Mouse (Mus musculus) left cerebral cortex, postnatal 25 days (tissue): Measurements from ENCODE around the gene Gabarap. TPM values are rescaled to one million over a fixed set of nuclear protein-coding genes. Genes with fewer than 3 reads are reported as not detected.
"Not testable (repeated sequence)": the region's sequence is repeated elsewhere in the genome, so short reads cannot be mapped to it uniquely, and the experiment has no call there.

ENCODE experiments used
- DNase-seq, 2 experiments: peaks; one replicate each; pipeline ENCODE4 v3.0.0; 2022; ENCODE audit warnings: low spot score in 2 of 2, mixed read lengths in 1 of 2
- intact Hi-C: fragments of 180-260 bp; cut with DNase I; formaldehyde crosslinking; loops from one replicate; pipeline ENCODE4 v1.15.1; 2025
- total RNA-seq, 2 experiments: library from RNA; stranded (reverse); gene quantifications; 2 replicates each; pipeline ENCODE4 v1.2.3; 2021

Gabarap gene
- total RNA-seq, 2 experiments from 2014 or later, result 217 to 218 TPM

DNA sequence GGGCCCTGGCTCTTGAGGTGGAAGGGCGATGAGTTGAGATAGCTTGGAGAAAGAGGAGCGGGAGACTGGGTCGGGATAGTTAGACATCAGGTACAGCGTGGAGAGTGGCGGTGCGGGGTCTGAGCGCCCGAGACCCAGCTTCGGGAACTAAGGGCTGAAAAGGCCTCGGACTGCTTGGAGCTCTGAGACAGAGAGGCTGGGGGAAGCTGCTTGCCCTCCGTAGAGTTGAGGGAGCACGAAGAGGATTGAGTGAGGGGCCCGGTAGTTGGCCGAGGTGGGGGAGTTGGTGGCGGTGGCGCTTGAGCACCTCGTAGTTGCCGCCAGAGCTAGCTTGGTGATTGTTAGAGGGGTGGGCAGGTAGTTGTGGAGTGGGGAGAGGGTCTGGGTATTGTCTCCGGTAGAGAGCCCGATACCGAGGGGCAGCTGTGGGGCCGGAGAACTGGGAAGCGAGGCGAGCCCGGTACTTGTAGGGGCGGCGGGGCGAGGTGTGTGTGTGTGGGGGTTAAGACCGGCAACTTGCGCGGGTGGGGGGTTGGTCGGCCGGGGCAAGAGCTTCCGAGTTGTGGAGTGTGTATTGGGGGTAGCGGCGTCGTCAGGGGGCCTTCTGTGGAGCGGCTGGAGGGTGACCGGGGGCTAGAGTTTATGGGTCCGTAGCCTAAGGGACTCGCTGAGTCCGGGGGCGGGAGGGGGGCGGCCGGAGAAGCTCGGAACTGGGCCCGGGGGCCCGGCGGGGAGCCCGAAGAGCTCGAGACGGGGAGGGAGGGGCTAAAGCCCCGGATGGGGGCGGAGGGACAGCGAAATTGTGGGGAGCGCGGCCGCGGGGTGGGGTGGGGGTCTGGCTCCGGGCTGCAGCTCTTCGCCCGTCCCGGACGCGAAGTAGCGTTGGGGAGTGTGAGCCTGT, 5.5 kb downstream of the Gabarap start:
- intact Hi-C loops, result no loop called here
- no peak for DNase-seq

DNA sequence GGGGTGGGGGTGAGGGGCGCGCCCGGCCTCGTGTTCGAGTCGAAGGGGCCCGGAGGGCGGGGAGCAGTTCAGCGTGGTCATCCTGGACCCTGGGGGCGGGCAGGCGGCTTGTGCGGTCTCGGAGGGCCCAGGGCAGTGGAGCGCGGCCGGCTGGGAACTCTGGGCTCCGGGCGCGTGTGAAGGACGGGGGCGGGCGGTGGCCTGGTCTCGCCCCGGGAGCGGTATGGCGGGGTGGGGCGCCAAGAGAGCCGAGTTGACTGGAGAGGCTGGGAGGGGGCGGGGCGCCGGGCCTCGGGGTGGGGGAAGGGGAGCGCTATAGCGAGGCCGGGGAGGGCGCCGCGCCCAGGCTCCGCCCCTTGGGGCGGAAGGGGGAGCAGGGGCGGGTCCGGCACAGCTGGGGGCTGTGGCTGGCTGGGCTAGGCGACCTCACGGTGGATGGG, 6.1 kb downstream of the Gabarap start:
- intact Hi-C loops, result no loop called here
- peak; percentile 68 to 71 for DNase-seq

DNA sequence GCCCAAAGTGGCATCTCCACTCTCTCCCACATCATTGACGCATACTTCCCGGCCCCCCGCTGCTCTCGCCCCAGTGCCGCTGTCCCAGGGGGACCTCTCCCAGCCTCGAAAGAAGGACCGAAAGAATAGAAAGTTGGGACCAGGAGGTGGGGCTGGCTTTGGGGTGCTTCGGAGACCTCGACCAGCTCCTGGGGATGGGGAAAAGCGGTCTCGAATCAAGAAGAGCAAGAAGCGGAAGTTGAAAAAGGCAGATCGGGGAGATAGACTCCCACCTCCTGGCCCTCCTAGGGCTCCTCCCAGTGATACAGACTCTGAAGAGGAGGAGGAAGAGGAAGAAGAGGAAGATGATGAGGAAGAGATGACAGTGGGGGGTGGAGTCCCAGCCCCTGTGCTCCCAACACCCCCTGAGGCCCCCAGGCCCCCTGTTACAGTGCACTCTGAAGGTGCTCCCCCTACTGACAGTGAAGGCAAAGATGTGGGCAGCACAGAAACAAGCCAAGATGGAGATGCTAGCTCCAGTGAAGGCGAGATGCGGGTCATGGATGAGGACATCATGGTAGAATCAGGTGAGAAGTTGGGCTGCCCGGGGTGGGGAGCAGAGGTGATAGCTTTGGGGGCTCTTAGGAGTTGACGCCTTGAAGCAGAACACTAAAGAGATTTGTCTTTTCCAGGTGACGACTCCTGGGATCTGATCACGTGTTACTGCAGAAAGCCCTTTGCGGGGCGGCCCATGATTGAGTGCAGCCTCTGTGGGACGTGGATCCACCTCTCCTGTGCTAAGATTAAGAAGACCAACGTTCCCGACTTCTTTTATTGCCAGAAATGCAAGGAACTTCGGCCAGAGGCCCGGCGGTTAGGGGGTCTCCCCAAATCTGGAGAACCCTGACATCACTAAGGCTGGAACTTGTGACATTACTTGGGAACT, 7.9 kb downstream of the Gabarap start:
- no peak for DNase-seq
- intact Hi-C loops, result no loop called here

DNA sequence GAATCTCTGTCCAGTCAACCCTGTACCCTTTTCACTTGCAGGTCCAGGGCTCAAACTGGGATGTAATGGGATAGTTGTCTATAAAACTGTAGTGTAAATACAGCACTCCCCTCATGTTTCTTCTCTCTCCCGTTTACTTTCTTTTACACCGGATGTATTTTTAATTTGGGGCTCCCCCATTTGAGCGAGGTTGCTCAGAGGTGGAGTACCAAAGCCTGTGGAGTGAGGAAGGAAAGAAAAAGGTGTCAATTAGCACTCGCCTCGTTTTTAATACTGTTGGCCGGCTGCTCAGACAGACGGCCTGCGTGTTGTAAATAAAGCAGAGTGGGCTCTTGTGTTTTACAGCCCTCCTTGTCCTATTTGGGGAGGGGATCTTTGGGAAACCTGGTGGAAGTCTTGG, 8.7 kb downstream of the Gabarap start:
- no peak for DNase-seq
- intact Hi-C loops, result loop anchor here (1.0 to 5.0 kb wide), 2 partner anchors 22 to 213 kb away; partner anchors contain the start of gene Slc16a11

DNA sequence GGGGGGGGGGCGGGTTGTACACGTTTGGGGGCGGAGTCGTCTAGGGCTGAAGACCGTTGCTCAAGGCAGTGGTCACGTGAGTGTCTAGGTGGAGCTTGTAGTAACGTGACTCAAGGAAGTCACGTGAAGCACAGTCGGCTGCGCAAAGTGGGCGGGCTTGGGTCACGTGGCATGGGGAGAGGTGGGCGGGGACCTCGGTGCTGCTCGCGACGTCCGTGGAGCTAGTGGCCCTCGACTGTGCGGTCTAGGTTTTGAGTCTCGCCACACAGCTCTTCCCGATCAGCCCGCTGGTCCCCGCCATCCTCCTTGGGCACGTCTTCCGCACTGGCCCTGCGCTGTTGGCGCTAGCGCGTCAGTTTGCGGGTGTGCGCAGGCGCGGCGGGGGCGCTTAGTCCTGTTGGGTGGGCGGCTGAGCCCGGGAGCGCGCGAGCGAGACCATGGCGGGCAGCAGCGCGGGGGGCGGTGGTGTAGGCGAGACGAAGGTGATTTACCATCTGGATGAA, 9.5 kb downstream of the Gabarap start, which contains the start of gene Dvl2:
Gene Dvl2 (plus strand): TSS at position 200 of the 503 bp plus-strand sequence.
- DNase-seq, result peak; percentile 92 to 96
- intact Hi-C loops, result loop anchor here (1.0 to 5.0 kb wide), 2 partner anchors 21 to 212 kb away; partner anchors contain the start of gene Slc16a11

DNA sequence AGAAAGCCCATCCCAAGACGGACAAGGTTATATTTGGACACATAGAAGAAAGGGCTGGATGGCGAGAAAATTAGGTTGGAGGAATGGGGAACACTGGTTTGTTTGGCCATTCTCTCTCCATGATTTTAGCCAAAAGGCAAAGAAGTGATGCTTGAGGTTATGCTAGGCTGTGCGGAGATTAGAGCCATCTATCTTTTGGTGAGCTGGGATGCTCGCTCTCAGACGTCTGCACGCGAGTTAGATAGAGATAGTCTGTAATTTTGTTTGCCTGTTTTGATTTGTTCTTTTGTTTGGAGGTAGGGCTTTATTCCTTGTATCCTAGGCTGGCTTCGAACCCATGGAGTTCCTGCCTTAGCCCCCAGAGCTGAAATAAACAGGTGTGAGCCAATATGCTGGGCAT, 10.2 kb downstream of the Gabarap start:
- DNase-seq, result no peak
- intact Hi-C loops, result loop anchor here (5.0 kb wide), 1 partner anchor 211 kb away; the partner anchor contains the start of gene Slc16a11

DNA sequence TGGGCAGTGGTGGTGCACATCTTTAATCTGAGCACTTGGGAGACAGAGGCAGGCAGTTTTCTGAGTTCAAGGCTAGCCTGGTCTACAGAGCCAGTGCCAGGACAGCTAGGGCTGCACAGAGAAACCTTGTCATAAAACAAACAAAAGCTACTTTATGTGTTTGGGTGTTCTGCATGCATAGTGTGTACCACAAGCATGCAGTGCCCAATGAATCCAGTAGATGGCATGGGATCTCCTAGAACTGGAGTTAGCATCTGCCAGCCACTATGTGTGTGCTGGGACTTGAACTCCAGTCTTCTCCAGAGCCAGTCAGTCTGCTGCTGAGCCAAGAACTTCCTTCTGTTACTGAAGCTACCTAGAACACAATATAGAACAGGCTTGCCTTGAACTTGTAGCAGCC, 10.9 kb downstream of the Gabarap start:
- no peak for DNase-seq
- intact Hi-C loops, result loop anchor here (5.0 kb wide), 1 partner anchor 210 kb away; the partner anchor contains the start of gene Slc16a11

DNA sequence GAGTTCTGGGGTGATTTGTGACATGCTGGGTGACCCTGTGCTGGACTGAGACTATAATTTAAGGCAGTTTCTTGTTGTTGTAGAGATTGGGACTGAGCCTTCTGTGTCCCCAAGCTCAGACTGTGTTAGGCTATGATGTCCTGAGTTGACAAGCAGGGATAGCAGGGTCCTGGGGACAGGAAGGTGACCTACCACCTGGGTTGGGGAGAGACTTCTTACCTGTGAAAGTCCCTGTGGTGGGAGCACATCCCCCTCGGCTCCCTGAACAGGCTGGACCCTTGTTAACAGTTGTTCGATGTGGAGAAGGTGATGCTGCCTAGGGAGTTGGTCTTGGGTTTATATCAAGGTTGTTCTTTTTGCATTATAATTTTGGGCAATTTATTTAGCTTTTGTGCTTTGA, 11.5 kb downstream of the Gabarap start:
- DNase-seq, result no peak
- intact Hi-C loops, result loop anchor here (5.0 kb wide), 1 partner anchor 210 kb away; the partner anchor contains the start of gene Slc16a11

DNA sequence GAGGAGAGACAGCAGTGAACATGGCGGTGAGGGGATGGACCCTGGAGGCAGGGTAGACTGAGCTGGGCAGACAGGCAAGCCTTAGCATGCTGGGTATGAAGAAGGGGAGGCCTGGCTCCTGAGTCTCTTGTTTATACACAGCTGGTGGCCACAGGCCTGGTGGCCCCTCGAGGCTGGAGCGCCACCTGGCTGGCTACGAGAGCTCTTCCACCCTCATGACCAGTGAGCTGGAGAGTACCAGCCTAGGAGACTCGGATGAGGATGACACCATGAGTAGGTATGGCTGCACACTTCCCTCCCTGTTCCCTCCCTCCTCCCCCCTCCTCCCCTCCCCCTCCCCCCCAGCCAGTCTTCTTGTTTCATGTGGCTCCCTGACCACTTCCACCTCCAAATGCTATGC, 14.6 kb downstream of the Gabarap start:
- intact Hi-C loops, result no loop called here
- no peak for DNase-seq

DNA sequence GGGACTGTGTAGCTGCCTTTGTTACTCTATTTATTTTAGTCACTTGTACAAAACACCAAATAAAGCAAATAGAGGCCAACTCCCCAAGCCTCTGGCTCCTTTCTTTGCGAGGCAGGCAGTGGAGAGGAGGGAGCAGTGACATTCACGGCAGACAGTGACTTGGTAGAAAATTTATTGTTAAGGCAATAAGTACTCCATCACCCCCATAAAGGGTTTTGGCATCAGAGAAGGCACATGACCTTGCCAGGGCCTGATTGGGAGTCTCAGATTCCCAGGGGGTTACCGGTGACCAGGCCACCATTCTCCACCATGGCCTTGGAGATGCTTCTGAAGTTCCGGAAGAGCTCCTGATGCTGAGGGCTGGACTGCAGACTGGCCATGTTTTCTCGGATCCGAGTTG, 19.1 kb downstream of the Gabarap start:
- no peak for DNase-seq
- intact Hi-C loops, result no loop called here

DNA sequence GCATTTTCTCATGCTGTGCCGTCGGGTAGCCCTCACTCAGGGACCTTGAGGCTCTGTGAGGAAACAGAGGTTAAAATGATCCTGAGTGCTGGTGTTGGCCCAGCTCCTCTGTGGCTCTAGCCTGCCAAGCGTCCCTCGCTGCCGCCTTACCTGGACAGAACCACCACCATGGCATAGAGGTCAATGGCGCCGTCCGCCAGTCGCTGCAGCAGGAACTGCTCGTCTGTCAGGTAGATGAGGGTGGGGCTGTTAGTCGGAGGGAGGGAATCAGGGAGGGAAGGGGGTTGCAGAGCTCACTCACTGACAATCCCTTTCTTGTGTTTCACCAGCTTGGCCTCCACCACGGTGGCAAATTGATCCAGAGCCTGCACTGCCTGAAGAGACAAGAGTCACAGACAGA, 19.6 kb downstream of the Gabarap start:
- intact Hi-C loops, result no loop called here
- no peak for DNase-seq

DNA sequence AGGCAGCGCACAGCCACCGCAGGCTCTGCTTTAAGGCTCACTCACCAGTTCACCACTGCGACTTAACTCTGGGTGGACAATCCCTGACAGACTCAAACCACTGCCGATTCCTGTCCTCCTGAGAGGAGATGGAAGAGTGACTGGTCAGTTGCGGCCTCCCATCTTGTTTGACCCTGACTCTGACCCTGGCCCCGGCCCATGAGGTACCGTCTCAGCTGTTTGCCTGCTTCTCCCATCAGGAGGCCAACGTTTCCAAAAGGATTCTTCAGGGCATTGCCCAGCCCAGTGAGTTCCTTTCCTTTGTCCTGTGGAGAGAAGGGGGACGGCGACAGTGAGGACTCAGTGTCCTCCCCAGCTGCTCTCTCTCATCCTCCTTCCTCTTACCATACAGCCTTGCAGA, 20.0 kb downstream of the Gabarap start:
- DNase-seq, result no peak
- intact Hi-C loops, result no loop called here

DNA sequence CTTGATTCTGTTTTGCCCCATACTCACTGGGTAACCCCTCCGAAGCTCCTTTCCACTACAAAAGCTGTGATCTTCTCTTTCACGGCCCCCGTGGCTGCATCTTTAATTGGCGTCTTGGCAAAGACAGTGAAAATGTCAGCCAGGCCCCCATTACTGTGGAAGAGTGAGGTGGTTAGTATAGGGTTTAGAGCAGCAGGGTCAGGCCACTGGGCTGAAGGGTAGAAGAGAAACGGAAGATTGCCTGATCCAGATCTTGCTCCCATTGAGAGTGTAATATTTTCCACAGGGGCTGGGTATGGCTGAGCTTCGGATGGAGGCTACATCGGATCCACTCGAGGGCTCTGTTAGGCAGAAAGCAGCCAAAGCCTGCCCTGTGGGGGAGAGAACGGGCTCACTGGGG, 22.0 kb downstream of the Gabarap start:
- DNase-seq, result no peak
- intact Hi-C loops, result no loop called here

DNA sequence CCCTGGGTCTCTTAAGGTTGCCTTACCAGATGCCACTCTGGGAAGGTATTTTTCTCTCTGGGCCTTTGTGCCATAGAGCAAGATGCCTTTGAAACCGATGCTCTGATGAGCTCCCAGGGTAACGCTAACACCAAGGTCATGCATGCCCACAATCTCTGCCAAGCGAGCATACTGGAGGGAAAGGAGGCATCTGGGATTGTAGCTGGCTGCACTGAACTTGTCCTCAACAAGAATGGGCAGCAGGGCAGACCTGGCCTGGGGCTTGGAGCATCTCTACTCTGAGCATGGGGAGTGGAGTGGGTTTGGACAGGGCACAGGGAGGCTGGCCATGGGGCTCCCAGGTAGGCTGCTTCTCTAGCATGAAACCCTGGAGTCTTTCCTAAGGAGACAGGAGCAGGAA, 22.5 kb downstream of the Gabarap start:
- intact Hi-C loops, result no loop called here

DNA sequence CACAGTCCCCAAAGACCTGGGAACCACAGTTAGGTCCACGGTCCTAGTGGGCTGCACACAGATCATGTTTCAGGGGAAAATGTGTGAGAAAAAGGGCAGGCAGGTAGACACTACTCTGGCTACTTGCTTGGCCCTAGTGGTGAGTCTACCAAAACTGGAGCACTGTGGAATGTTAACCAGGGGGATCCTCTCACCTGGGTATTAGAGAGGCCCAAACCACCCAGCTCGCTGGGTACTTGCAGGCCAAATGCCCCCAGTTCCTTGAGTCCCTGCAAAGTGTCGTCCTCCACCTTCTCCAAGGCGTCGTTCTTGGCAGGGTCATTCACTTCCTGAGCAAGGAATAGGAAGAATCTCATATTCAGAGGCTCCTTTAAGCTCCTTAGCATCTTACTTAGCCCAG, 23.1 kb downstream of the Gabarap start:
- intact Hi-C loops, result no loop called here
- DNase-seq, result no peak

More for the DNA sequence above, 22.5 kb downstream of the Gabarap start:
- no peak for DNase-seq

DNA sequence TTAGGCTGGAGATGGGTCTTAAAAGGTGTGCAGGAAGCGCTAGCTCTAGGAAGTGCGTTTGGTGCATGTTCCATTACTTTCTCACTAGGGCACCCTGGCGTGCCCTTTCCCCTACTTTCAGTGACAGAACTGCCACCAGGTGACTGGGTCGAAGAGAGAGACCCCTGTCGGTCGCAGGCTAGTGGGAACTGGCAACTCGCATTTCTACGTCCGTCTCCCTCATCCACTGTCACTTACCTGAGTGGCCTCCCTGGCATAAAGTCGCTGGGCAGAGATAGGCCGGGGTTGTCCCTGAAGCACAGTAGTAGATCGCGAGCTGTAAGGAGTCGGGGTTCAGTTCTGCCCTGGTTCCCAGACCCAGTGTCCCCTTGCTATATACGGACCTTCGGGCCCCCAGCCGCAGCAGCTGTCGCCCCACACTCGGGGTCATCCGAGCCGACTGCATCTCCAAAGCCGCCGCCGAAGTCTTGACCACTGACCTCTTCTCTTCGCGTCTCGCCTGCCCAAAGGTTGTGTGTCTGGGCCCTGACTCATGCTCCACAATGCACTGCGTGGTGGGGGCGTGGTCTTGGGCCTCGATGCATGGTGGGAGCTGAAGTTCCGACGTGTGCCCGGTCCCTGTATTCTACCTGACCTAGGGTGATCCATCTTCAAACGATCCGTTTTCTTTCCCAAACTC, 24.1 kb downstream of the Gabarap start, which contains the start of gene Acadvl:
Gene Acadvl (minus strand): TSS at position 532 of the 679 bp plus-strand sequence.
- peak; percentile 89 to 93 for DNase-seq
- intact Hi-C loops, result no loop called here

DNA sequence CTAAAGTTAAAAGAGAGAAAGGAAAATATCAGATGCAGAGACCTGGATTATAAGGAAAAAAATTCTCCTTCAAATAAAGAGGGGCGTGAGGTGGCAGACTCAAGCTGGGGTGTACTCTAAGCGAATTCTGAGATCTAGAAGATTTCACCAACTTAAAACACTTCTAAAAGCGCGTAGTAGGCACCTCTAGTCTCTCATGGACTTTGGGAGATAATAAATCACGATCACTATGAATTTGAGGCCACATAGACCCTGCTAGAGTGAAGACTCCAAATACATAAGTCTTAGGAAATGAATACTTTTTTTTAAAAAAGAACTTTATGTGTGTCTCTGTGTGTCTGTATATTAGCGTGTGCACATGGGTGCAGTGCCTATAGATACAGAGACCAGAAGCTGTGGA, 24.7 kb downstream of the Gabarap start:
- DNase-seq, result no peak
- intact Hi-C loops, result no loop called here

DNA sequence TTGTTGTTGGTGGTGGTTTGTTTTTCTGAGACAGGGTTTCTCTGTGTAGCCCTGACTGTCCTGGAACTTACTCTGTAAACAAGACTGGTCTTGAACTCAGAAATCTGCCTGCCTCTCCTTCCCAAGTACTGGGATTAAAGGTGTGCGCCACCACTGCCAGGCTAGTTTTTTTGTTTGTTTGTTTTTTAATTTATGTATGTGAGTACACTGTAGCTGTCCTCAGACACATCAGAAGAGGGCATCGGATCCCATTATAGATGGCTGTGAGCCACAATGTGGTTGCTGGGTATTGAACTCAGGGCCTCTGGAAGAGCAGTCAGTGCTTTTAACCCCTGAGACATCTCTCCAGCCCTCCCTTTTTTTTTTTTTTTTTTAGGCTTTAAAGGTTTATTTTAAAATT, 25.2 kb downstream of the Gabarap start:
- intact Hi-C loops, DNase-seq: not testable (repeated sequence)

DNA sequence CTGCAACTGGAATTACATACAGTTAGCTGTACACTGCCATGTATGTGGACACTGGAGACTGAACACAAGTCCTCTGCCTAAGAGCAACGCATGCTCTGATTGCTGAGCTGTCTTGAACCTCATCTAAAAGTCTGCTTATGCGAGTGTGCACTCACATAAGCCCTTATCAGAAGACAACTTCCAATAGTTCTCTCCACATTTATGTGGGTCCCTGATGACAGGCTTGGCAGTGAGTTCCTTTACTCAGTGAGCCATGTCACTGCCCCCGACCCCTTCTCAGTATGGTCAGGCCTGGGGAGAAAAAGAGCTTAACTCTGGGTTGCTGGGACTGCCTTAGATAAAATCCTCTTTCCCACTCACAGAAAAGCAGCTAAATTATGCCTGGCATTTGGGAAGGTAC, 25.7 kb downstream of the Gabarap start, which contains the start of gene Dlg4:
Gene Dlg4 (plus strand): TSS at position 274 of the 400 bp plus-strand sequence.
- DNase-seq, result no peak
- intact Hi-C loops, result no loop called here
